Mouse (Mus musculus) limb, embryonic 14.5 days (tissue): Measurements from ENCODE around the gene Chic2. TPM values are rescaled to one million over a fixed set of nuclear protein-coding genes. Genes with fewer than 3 reads are reported as not detected.

Experiments
- ATAC-seq: fragments of 200-750 bp; cut with Nextera tagmentation; 2 replicates; pipeline ENCODE4 v1.8.0; 2017; ENCODE audit warnings: low read depth, moderate number of reproducible peaks, moderate TSS enrichment; ENCODE audit not compliant: low FRiP score
- DNase-seq: peaks from one replicate; pipeline ENCODE4 v3.0.0-alpha.2; 2015; ENCODE audit warnings: low spot score
- H3K27ac ChIP-seq: fragments of 300-500 bp; sonication (generic); replicated peaks from 2 replicates; pipeline ENCODE4 v1.5.1; 2014; ENCODE audit warnings: low read depth, mild to moderate bottlenecking, low read length, moderate library complexity, mixed read lengths
- H3K27me3 ChIP-seq: fragments of 300-500 bp; sonication (generic); 2 replicates; pipeline ENCODE4 v1.6.1; 2014; ENCODE audit warnings: low read length, mixed read lengths; ENCODE audit not compliant: control insufficient read depth, insufficient read depth
- H3K36me3 ChIP-seq: fragments of 300-500 bp; sonication (generic); 2 replicates; pipeline ENCODE4 v1.6.1; 2014; ENCODE audit warnings: mild to moderate bottlenecking, low read length, moderate library complexity, mixed read lengths; ENCODE audit not compliant: control insufficient read depth, insufficient read depth
- H3K4me1 ChIP-seq: fragments of 300-500 bp; sonication (generic); 2 replicates; pipeline ENCODE4 v1.6.1; 2014; ENCODE audit warnings: antibody characterized with exemption, low read length, mixed read lengths; ENCODE audit not compliant: control insufficient read depth, insufficient read depth
- H3K4me2 ChIP-seq: fragments of 300-500 bp; sonication (generic); replicated peaks from 2 replicates; pipeline ENCODE4 v1.6.1; 2014; ENCODE audit warnings: low read depth, mild to moderate bottlenecking, low read length, moderate library complexity; ENCODE audit not compliant: severe bottlenecking
- H3K4me3 ChIP-seq: fragments of 300-500 bp; sonication (generic); replicated peaks from 2 replicates; pipeline ENCODE4 v1.5.1; 2014; ENCODE audit warnings: low read length
- H3K9ac ChIP-seq: fragments of 300-500 bp; sonication (generic); 2 replicates; pipeline ENCODE4 v1.6.1; 2014; ENCODE audit warnings: mild to moderate bottlenecking, low read depth, low read length, moderate library complexity; ENCODE audit not compliant: severe bottlenecking
- H3K9me3 ChIP-seq: fragments of 300-500 bp; sonication (generic); 2 replicates; pipeline ENCODE4 v1.6.1; 2016; ENCODE audit warnings: low read length; ENCODE audit not compliant: control insufficient read depth
- POLR2A ChIP-seq: fragments of 200-500 bp; IDR thresholded peaks from 2 replicates; pipeline ENCODE4 v1.8.0; 2012; ENCODE audit warnings: inconsistent platforms, mild to moderate bottlenecking, moderate library complexity, borderline replicate concordance; ENCODE audit not compliant: insufficient read depth, insufficient read length; ENCODE audit errors: extremely low read depth
- WGBS: fragments of 180-500 bp; shearing (Covaris S2); extraction: QIAGEN DNeasy Blood & Tissue Kit; methylation state at CpG from one replicate; pipeline ENCODE4 v1.1.7; 2014; 5-methylcytosine and 5-hydroxymethylcytosine counted together
- polyA plus RNA-seq, 2 experiments: library from polyadenylated mRNA; depleted of rRNA in 1 of 2; stranded (reverse) in 1 of 2; unstranded in 1 of 2; fragments of >200 nt; fragmentation: Nextera tagmentation in 1 of 2; extraction: Ambion mirVana in 1 of 2; gene quantifications; 2 replicates each; pipeline versions ENCODE4 v1.2.1 to v1.2.3; 2012 to 2014

Gene Chic2
- polyA plus RNA-seq, 2 experiments, result 35.7 to 52.1 TPM

GRCm38 (mm10) chr5:75076326-75077050 is 31.9 kb upstream of the Chic2 start:
- under 1% methylated on average over 17 of the region's 17 CpGs for WGBS
- Histone ChIP-seq H3K36me3 (no peaks in the 10 kb centered on the region), H3K9ac (no peak overlapping the region), H3K9me3 (no peaks in the 10 kb centered on the region), H3K4me1 (peaks cover 10% of the 10 kb centered on the region), H3K27me3 (peaks cover 100% of the 10 kb centered on the region), H3K4me3 (peak overlapping the region; percentile 28), H3K27ac (no peak overlapping the region), H3K4me2 (peak overlapping the region; percentile 42; the same call in 1 of the 2 replicates)
- no peak for TF ChIP-seq POLR2A
- no peak for DNase-seq
- no peak for ATAC-seq

DNA sequence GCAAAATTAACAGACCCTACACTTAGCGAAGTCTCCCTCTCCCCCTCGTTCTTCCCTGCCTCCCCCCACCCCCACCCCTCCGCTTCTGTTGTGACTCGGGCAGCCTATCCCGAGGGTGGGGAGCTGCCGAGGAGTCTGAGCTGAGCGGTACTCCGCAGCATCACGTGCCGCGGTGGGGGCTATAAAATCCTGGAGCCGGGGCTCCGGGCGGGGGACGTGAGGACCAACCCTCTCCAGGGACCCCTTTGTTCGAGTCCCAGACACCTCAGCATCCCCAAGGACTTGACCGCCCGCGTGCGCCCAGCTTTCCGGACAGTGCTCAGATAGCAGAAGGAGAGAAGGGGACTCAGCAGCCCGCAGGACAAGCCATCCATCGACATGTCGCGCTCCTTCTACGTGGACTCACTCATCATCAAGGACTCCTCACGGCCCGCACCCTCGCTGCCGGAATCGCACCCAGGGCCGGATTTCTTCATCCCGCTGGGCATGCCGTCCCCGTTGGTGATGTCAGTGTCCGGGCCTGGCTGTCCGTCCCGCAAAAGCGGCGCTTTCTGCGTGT is 30.9 kb upstream of the Chic2 start, which contains the start of gene Gsx2:
Gene Gsx2 (plus strand): TSS at position 219 of the 559 bp plus-strand sequence.
- H3K36me3 ChIP-seq, result no peaks in the 10 kb centered on the region
- no peak within 1 kb of the TSS for H3K27ac ChIP-seq
- no peak for ATAC-seq
- no peak for TF ChIP-seq POLR2A
- no peak within 1 kb of the TSS for H3K9ac ChIP-seq
- peaks cover 100% of the 10 kb centered on the region for H3K27me3 ChIP-seq
- DNase-seq, result no peak
- 1% methylated on average over 39 of the region's 41 CpGs for WGBS
- H3K9me3 ChIP-seq, result no peaks in the 10 kb centered on the region
- peaks cover 10% of the 10 kb centered on the region for H3K4me1 ChIP-seq
- peak within 1 kb of the TSS; percentile 28 for H3K4me3 ChIP-seq
- H3K4me2 ChIP-seq, result peak within 1 kb of the TSS; percentile 42

DNA sequence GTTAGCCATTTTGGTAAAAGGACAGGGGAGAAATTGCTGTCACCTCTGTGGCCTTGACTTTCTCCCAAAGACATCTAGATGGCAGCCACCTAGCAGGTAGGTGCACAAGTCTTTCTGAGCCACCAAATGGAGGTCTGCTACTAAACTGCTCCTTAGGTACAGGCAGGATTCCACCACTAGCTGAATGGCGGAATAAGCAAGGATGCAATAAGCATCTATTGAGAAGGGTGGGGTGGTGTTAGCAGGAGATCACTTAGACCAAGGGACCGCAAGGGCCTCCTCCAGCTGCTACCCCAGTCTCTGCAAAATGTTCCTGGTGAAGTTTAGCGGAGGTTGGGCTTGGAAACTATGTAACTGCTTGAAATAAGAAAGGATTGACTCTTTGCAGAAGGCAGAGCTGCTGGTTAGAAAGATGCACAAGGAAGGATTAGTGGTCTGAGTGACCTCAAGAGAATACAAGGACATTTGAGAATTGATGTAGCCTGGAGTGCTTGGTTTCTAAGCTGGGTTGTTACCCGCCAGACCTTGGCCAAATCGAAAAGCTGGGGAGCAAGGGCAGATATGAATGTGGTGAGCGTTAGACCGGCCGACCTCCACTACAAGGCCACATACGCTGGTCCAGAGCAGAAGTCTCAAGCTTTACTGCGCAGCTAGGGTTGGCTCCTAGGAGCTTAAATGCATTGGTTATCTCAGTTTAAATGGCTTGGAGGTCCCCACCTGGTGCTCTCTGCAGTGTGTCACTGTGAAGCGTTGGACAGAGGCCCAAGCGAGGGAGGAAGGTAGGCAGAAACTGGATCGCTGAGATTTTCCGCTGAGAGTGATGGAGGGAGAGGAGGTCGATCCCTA is 30.2 kb upstream of the Chic2 start:
- DNase-seq (no peak), ATAC-seq (no peak)
- Histone ChIP-seq H3K36me3 (no peaks in the 10 kb centered on the region), H3K4me1 (peaks cover 13% of the 10 kb centered on the region), H3K9ac (no peak overlapping the region), H3K4me3 (peak overlapping the region; percentile 28; the same call in 1 of the 2 replicates), H3K4me2 (peak overlapping the region; percentile 42), H3K27me3 (peaks cover 100% of the 10 kb centered on the region), H3K9me3 (no peaks in the 10 kb centered on the region), H3K27ac (no peak overlapping the region)
- no peak for TF ChIP-seq POLR2A
- 8% methylated on average over 15 of the region's 15 CpGs for WGBS

- TF ChIP-seq POLR2A, result no peak
- H3K9ac ChIP-seq, result no peak overlapping the region
- WGBS, result 12% methylated on average over 4 of the region's 4 CpGs
- H3K27ac ChIP-seq, result no peak overlapping the region
- ATAC-seq, result no peak
- H3K27me3 ChIP-seq, result peaks cover 100% of the 10 kb centered on the region
- DNase-seq, result no peak
- H3K4me1 ChIP-seq, result peaks cover 13% of the 10 kb centered on the region
- H3K4me3 ChIP-seq, result no peak overlapping the region
- no peaks in the 10 kb centered on the region for H3K9me3 ChIP-seq
- no peak overlapping the region for H3K4me2 ChIP-seq
- H3K36me3 ChIP-seq, result no peaks in the 10 kb centered on the region
Observed at GRCm38 (mm10) chr5:75074132-75074531, 29.6 kb upstream of the Chic2 start.

DNA sequence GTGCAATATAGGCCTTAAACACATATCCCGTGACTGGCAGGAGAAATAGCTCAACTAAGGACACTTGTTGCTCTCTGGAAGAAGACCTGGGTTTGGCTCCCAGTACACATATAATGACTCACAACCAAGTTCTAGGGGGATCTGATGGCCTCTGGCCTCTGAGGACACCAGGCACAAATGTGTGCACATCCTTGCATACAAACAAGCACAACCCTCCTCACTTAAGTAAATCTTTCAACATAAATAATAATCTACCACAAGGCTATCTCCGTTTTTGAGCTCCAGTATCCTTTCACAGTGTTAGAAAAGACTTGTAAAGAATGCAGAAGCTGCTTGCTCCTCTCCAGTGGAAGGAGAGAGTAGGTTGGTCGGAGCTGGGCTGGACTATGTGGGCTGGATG is 29.1 kb upstream of the Chic2 start:
- Histone ChIP-seq H3K9me3 (no peaks in the 10 kb centered on the region), H3K9ac (no peak overlapping the region), H3K27me3 (peaks cover 100% of the 10 kb centered on the region), H3K36me3 (no peaks in the 10 kb centered on the region), H3K27ac (no peak overlapping the region), H3K4me2 (no peak overlapping the region), H3K4me1 (peaks cover 13% of the 10 kb centered on the region), H3K4me3 (no peak overlapping the region)
- 25% methylated on average over 3 of the region's 3 CpGs for WGBS
- TF ChIP-seq POLR2A, result no peak
- ATAC-seq (no peak), DNase-seq (no peak)
